8 mouse cellular contexts compared by ENCODE assay signal in the genomic region with DNA sequence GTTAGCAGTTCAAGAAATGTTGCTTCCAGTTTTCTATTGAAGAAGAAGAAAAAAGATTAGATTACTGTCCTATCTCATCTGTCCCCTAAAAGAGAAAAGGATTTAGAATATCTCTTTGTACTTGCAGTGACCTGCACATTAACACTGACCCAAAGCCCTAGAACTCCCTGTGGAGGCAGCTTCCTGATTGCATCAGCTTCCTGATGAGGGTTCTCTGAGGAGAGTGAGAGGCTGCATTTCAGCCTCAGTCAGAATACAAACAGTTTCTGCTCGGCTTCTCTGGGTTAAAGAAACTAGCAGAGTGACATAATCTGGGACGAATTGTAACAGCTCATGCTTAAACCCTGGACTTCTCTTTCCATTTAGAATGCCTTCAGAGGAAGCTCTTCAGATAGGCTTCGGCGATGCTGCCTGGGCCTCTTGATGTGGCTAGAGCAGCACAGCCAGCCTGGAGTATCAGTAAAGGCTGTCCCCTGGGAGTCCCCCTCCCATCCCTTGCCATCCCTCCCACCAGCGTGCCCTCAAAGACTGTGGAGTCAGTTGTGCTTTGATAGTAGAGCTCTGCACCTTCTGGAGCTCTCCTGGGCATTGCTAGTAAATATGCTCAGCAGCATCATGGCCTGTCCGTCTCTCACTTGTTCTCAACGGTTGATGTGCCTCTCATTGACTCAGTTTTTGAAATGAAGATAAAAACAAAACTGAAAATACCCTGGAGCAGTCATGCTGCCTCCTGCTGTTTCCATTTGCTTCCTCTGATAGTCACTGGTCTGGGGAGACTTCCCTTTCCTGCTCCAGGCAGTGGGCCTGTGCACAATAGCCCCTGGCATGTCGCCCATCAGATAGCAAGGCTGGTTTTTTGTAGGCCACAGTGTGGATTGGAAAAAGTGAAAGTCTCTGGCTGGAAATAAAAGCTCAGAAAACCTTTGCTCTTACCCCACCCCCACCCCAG. TPM values are rescaled to one million over a fixed set of nuclear protein-coding genes. Genes with fewer than 3 reads are reported as not detected.
DNase-seq lines count a peak whose midpoint lies in the region; ATAC-seq lines count a peak whose summit lies in the region.

No protein-coding gene starts in this region.

- peak overlapping the region; percentile 37 for H3K4me2 ChIP-seq in liver, embryonic 15.5 days
- peak overlapping the region; percentile 5; the same call in 1 of the 2 replicates for H3K4me2 ChIP-seq in neural tube, embryonic 12.5 days (replicated peaks)

- no peaks in the 10 kb centered on the region for H3K9me3 ChIP-seq in liver, embryonic 15.5 days (replicated peaks)
- no peaks in the 10 kb centered on the region for H3K9me3 ChIP-seq in neural tube, embryonic 12.5 days

- no peak overlapping the region for H3K9ac ChIP-seq in liver, embryonic 15.5 days
- no peak overlapping the region for H3K9ac ChIP-seq in neural tube, embryonic 12.5 days

- DNase-seq in thymus, postnatal 0 days (ENCODE audit: low spot score) = peak; percentile 14
- no peak for DNase-seq in thymus, adult 18-20 months
- peak; percentile 50 for DNase-seq in cerebellum, adult 8-10 months
- DNase-seq in gastrocnemius, postnatal 36 days = peak; percentile 39 to 70
- no peak for DNase-seq in c-Kit-positive CD71-positive TER-119-positive erythroid progenitor cells, embryonic 14.5 days (ENCODE audit: low spot score)

- H3K27ac ChIP-seq in liver, embryonic 15.5 days (replicated peaks) = peak overlapping the region; percentile 80
- peak overlapping the region; percentile 46; the same call in 1 of the 2 replicates for H3K27ac ChIP-seq in neural tube, embryonic 12.5 days

- intact Hi-C loops in gastrocnemius, postnatal 36 days (cut with DNase I) = no loop called here

- no peak overlapping the region for H3K4me3 ChIP-seq in liver, embryonic 15.5 days (replicated peaks)
- no peak overlapping the region for H3K4me3 ChIP-seq in neural tube, embryonic 12.5 days

- 0 out of 2 replicates have a peak, but pooled peaks cover 7% of the 10 kb centered on the region for H3K36me3 ChIP-seq in liver, embryonic 15.5 days (replicated peaks)
- H3K36me3 ChIP-seq in neural tube, embryonic 12.5 days = peaks cover 6% of the 10 kb centered on the region; the same call in 1 of the 2 replicates

- no peaks in the 10 kb centered on the region for H3K27me3 ChIP-seq in liver, embryonic 15.5 days
- H3K27me3 ChIP-seq in neural tube, embryonic 12.5 days (replicated peaks) = no peaks in the 10 kb centered on the region

- peak; percentile 35 for ATAC-seq in inflammation-experienced regulatory T-cells, adult 6 months
- ATAC-seq in liver, embryonic 15.5 days (ENCODE audit: insufficient read depth) = peak; percentile 80
- ATAC-seq in neural tube, embryonic 12.5 days (ENCODE audit: low FRiP score, low read depth) = no peak

- H3K4me1 ChIP-seq in liver, embryonic 15.5 days (replicated peaks) = peaks cover 13% of the 10 kb centered on the region
- peaks cover 6% of the 10 kb centered on the region; the same call in 1 of the 2 replicates for H3K4me1 ChIP-seq in neural tube, embryonic 12.5 days

- WGBS in liver, embryonic 15.5 days (ENCODE audit: insufficient replicate concordance) = 7% methylated on average over 8 of the region's 8 CpGs
- 47% methylated on average over 8 of the region's 8 CpGs for WGBS in neural tube, embryonic 12.5 days

RNA-seq across cellular contexts. Expression of gene Gm10840, which starts 25.8 kb away (rescaled TPM):
- 0.54 and 0.78 TPM in 2 replicates for polyA plus RNA-seq in thymus, postnatal 0 days (2015; fragmentation: Nextera tagmentation; extraction: Ambion mirVana)
- not detected for total RNA-seq in gastrocnemius, postnatal 36 days (2021)
- polyA plus RNA-seq in inflammation-experienced regulatory T-cells, adult 6 months (2017; shearing (Covaris generic)) = not detected
- polyA plus RNA-seq in liver, embryonic 15.5 days (2015; fragmentation: Nextera tagmentation; extraction: Ambion mirVana) = not detected in 2 replicates
- polyA plus RNA-seq in neural tube, embryonic 12.5 days (2016; fragmentation: Nextera tagmentation; extraction: Ambion mirVana) = not detected in 2 replicates

RNA-seq across cellular contexts. Expression of gene Limd2, which starts 25.8 kb away (rescaled TPM):
- 968 and 1,023 TPM in 2 replicates for polyA plus RNA-seq in thymus, postnatal 0 days (2015; fragmentation: Nextera tagmentation; extraction: Ambion mirVana)
- total RNA-seq in gastrocnemius, postnatal 36 days (2021) = 1 to 10 TPM; 1.5 to 3.6 TPM
- 100 to 1,000 TPM; 535 to 666 (median 652) TPM for polyA plus RNA-seq in inflammation-experienced regulatory T-cells, adult 6 months (2017; shearing (Covaris generic))
- 82.2 and 82.7 TPM in 2 replicates for polyA plus RNA-seq in liver, embryonic 15.5 days (2015; fragmentation: Nextera tagmentation; extraction: Ambion mirVana)
- 277 and 281 TPM in 2 replicates for polyA plus RNA-seq in neural tube, embryonic 12.5 days (2016; fragmentation: Nextera tagmentation; extraction: Ambion mirVana)

RNA-seq across cellular contexts. Expression of gene Map3k3, which starts 50.4 kb away (rescaled TPM):
- 13.6 and 16.9 TPM in 2 replicates for polyA plus RNA-seq in thymus, postnatal 0 days (2015; fragmentation: Nextera tagmentation; extraction: Ambion mirVana)
- total RNA-seq in gastrocnemius, postnatal 36 days (2021) = 10 to 100 TPM; 20.6 to 20.8 TPM
- 10 to 100 TPM; 11.5 to 33.4 (median 33.3) TPM for polyA plus RNA-seq in inflammation-experienced regulatory T-cells, adult 6 months (2017; shearing (Covaris generic))
- polyA plus RNA-seq in liver, embryonic 15.5 days (2015; fragmentation: Nextera tagmentation; extraction: Ambion mirVana) = 5.2 and 6.0 TPM in 2 replicates
- polyA plus RNA-seq in neural tube, embryonic 12.5 days (2016; fragmentation: Nextera tagmentation; extraction: Ambion mirVana) = 24.4 and 25.3 TPM in 2 replicates

Comparison
In these comparisons a context has a peak if more than half of its experiments do, and no peak if none do; other contexts are left out.
1. DNase-seq: peak in thymus, postnatal 0 days (single experiment), cerebellum, adult 8-10 months (single experiment) and gastrocnemius, postnatal 36 days (2 of 2); none in thymus, adult 18-20 months (0 of 2) and c-Kit-positive CD71-positive TER-119-positive erythroid progenitor cells, embryonic 14.5 days (single experiment).